Mouse (Mus musculus) liver, adult 2 months (tissue): ENCODE measurements at regions not wholly inside any gene's neighbourhood (a gene's known extent, or its start where the extent isn't known, plus 50 kb on each side); places are given as distances from the start of the nearest gene placed in this dataset.

Experiments
- DNase-seq: peaks from one replicate; pipeline ENCODE4 v3.0.0-alpha.2; 2011; ENCODE audit warnings: low read depth, low spot score; ENCODE audit errors: extremely low read depth
- H3K27ac ChIP-seq: fragments of 200-500 bp; replicated peaks from 2 replicates; pipeline ENCODE4 v1.5.1; 2012; ENCODE audit warnings: low read depth, mild to moderate bottlenecking, control low read depth, inconsistent platforms, low read length; ENCODE audit not compliant: insufficient read depth
- H3K27me3 ChIP-seq: fragments of 200-500 bp; 2 replicates; pipeline ENCODE4 v1.6.1; 2012; ENCODE audit warnings: mild to moderate bottlenecking, moderate library complexity, low read length, inconsistent platforms; ENCODE audit not compliant: control insufficient read depth, insufficient read depth
- H3K36me3 ChIP-seq: fragments of 200-500 bp; 2 replicates; pipeline ENCODE4 v1.6.1; 2012; ENCODE audit warnings: low read length, inconsistent platforms; ENCODE audit not compliant: control insufficient read depth, insufficient read depth
- H3K4me1 ChIP-seq: fragments of 200-500 bp; 2 replicates; pipeline ENCODE4 v1.6.1; 2011; ENCODE audit warnings: low read length; ENCODE audit not compliant: control insufficient read depth, insufficient read depth
- H3K4me3 ChIP-seq: fragments of 200-500 bp; 2 replicates; pipeline ENCODE4 v1.5.1; 2011; ENCODE audit warnings: low read depth, mild to moderate bottlenecking, control low read depth, low read length, moderate library complexity; ENCODE audit not compliant: insufficient read depth
- H3K79me2 ChIP-seq: fragments of 200-500 bp; 2 replicates; pipeline ENCODE4 v1.6.1; 2012; ENCODE audit warnings: inconsistent platforms, mild to moderate bottlenecking, low read length, moderate library complexity; ENCODE audit not compliant: control insufficient read depth, insufficient read depth
- H3K9ac ChIP-seq: fragments of 200-500 bp; 2 replicates; pipeline ENCODE4 v1.6.1; 2012; ENCODE audit warnings: low read depth, mild to moderate bottlenecking, control low read depth, inconsistent platforms, low read length
- CTCF ChIP-seq: fragments of 200-500 bp; IDR thresholded peaks from 2 replicates; pipeline ENCODE4 v1.5.1; 2011; ENCODE audit warnings: low read depth, low read length, control low read depth
- POLR2A ChIP-seq: fragments of 200-500 bp; IDR thresholded peaks from 2 replicates; pipeline ENCODE4 v1.6.1; 2011; ENCODE audit warnings: low read length, control low read depth; ENCODE audit not compliant: insufficient read depth; ENCODE audit errors: extremely low read depth
- WGBS: fragments of 180-500 bp; shearing (Covaris S2); methylation state at CpG from one replicate; pipeline ENCODE4 v1.1.7; 2018; 5-methylcytosine and 5-hydroxymethylcytosine counted together

DNA sequence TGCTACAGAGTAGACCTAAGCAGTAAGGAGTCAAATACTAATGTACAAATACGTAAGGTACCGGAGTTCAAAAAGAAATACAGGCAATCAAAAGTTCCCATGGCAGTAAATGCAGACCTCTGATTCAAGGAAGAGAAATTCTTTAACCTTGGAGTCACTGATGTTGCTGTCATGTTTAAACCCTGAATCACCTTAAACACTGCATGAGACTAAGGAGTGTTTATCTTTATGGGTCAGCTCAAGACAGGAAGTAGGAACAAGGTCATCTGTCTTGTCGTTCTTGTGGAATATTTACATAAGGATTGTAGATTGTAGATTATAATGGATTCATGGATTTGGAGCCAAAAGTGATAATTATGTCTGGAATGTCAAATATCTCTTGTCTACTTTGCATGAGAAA lies 1708.7 kb upstream of the Slc10a2 start:
- no peaks in the 10 kb centered on the region for H3K79me2 ChIP-seq
- no peak overlapping the region for H3K27ac ChIP-seq
- H3K4me3 ChIP-seq, result no peak overlapping the region
- TF ChIP-seq CTCF (no peak), POLR2A (no peak)
- H3K9ac ChIP-seq, result no peak overlapping the region
- peak; percentile 2 for DNase-seq
- H3K27me3 ChIP-seq, result no peaks in the 10 kb centered on the region
- WGBS, result 62% methylated on average over 3 of the region's 3 CpGs
- H3K36me3 ChIP-seq, result no peaks in the 10 kb centered on the region
- H3K4me1 ChIP-seq, result no peaks in the 10 kb centered on the region

DNA sequence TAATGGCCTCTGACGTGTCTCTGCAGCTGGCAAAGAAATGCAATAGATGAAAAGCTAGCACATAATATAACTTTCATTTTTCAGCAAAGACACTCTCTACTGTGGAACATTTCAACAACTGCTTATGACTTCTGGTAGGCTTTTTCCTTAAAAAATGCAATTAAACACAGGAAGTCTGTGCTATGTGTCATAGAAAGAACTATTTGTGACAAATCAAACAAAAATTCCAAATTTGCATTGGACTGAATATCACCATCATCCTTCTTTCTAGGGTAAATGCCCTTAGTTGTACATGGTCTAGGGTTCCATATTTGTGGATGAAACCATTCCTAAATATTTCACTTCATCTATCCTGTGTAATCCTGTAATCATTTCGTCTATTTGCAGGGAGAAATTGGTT lies 1702.0 kb upstream of the Slc10a2 start:
- Histone ChIP-seq H3K4me3 (no peak overlapping the region), H3K36me3 (no peaks in the 10 kb centered on the region), H3K9ac (no peak overlapping the region), H3K27me3 (no peaks in the 10 kb centered on the region), H3K4me1 (no peaks in the 10 kb centered on the region), H3K27ac (no peak overlapping the region), H3K79me2 (no peaks in the 10 kb centered on the region)
- WGBS, result 45% methylated on average over 2 of the region's 2 CpGs
- no peak for DNase-seq
- TF ChIP-seq POLR2A, result no peak
- no peak for TF ChIP-seq CTCF

DNA sequence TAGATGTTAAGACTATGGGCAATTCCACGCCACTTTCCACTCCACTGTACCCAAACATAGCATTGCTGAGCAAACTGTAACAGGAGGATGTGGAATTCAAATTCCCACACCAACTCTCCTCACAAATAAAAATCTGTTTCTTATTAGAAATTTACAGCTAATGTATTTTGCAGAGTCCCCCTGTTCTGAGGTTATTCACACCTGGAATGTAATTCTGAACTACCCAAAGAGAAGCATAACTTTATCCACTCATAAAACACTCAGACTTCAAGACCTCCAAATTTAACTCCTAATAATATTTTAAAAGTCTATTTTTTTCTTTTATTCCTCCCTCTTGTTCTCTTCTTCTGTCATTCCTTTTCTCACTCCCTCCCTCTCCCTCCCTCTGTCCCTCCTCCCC lies 1698.0 kb upstream of the Slc10a2 start:
- no peaks in the 10 kb centered on the region for H3K4me1 ChIP-seq
- TF ChIP-seq CTCF (no peak), POLR2A (no peak)
- H3K4me3 ChIP-seq, result no peak overlapping the region
- WGBS, result 68% methylated on average over 1 of the region's 1 CpGs
- H3K9ac ChIP-seq, result no peak overlapping the region
- no peaks in the 10 kb centered on the region for H3K79me2 ChIP-seq
- DNase-seq, result no peak
- H3K27me3 ChIP-seq, result no peaks in the 10 kb centered on the region
- H3K27ac ChIP-seq, result no peak overlapping the region
- H3K36me3 ChIP-seq, result no peaks in the 10 kb centered on the region

DNA sequence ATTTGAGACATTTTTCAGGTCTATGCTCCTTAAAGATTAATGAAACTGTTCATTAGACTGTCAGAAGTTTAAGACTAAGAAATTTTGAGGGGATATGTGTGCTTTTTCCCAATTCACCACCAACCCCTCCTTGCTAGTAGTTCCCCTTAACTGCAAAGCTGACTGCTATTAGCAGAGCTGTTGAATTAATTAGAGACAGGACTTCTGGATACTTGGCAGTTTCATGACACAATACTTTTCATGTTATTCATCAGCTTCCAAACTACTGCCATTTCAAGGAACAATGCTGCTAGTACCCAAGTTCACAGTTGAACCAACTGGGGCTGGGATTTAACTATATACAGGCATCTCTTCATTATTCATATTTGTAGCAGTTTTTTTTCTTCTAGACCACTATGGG lies 1695.9 kb upstream of the Slc10a2 start:
- TF ChIP-seq POLR2A (no peak), CTCF (no peak)
- Histone ChIP-seq H3K27ac (no peak overlapping the region), H3K9ac (no peak overlapping the region), H3K27me3 (no peaks in the 10 kb centered on the region), H3K36me3 (no peaks in the 10 kb centered on the region), H3K79me2 (no peaks in the 10 kb centered on the region), H3K4me3 (no peak overlapping the region), H3K4me1 (no peaks in the 10 kb centered on the region)
- no peak for DNase-seq

DNA sequence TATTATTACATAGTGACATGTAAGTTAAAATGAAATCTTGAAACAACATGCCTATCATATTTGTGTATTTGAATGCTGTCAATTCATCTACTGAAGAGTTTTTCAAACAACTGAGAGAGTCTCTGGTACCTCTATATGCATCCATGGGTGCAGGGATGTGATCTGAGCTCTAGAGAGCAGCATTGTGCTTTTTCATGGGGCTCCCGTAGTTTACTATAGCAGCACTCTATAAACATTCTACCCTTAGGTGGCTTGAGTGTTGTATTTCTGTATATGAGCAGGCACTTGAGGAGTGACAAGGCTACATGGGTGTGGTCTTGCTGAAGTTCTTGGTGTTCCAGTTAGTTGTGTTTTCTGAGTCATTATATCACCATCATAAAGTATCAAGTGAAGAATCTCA lies 1683.9 kb upstream of the Slc10a2 start:
- Histone ChIP-seq H3K4me3 (no peak overlapping the region), H3K36me3 (no peaks in the 10 kb centered on the region), H3K79me2 (no peaks in the 10 kb centered on the region), H3K9ac (no peak overlapping the region), H3K27me3 (no peaks in the 10 kb centered on the region), H3K4me1 (no peaks in the 10 kb centered on the region), H3K27ac (no peak overlapping the region)
- WGBS, result 51% methylated on average over 1 of the region's 1 CpGs
- no peak for DNase-seq
- TF ChIP-seq POLR2A (no peak), CTCF (no peak)

DNA sequence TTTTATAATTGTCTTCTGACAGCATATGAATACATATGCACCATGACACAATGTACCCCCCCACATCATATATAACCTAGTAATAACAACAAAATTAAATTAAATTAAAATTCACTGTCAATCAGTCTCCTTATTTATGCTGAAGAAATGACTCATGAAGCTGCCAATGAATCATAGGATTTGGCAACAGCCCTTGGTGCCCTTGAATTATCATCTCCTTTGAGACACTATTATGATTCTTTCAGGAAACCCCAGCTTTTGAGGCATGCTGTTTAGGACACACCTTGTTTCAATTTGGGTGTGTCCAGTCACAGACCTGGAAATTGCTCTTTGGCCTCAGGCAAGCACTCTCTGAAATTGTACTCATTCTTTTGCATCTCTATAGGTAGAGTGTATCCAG lies 1675.8 kb upstream of the Slc10a2 start:
- TF ChIP-seq POLR2A (no peak), CTCF (no peak)
- no peaks in the 10 kb centered on the region for H3K27me3 ChIP-seq
- no peaks in the 10 kb centered on the region for H3K79me2 ChIP-seq
- H3K36me3 ChIP-seq, result no peaks in the 10 kb centered on the region
- no peaks in the 10 kb centered on the region for H3K4me1 ChIP-seq
- no peak overlapping the region for H3K4me3 ChIP-seq
- no peak for DNase-seq
- H3K9ac ChIP-seq, result no peak overlapping the region
- H3K27ac ChIP-seq, result no peak overlapping the region
